Mouse (Mus musculus): ENCODE data around the gene Cd5.

The Cd5 gene

DNA sequence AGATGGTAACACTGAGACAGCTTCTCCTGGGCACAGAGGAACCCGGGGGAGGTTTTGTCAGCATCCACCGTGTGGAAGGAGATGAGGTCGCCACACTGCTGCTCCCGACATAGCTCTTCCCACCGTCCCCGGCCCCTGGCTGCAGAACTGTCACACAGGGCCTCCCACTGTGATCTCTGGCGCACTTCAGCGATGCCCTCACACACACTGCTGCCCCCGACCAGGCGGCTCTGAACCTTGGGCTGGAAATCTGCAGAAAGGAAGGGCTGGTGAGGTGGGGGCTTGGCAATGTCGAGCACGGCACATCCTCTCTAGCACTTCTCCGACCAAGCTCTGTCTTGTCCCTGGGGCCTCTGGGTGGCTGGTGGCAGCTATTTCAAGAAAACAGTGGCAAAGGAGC is 15.7 kb downstream of the Cd5 start:
- no peak for TF ChIP-seq GATA4 (IDR thresholded peaks at IDR 0.05; ENCODE audit: insufficient replicate concordance, low read length)

DNA sequence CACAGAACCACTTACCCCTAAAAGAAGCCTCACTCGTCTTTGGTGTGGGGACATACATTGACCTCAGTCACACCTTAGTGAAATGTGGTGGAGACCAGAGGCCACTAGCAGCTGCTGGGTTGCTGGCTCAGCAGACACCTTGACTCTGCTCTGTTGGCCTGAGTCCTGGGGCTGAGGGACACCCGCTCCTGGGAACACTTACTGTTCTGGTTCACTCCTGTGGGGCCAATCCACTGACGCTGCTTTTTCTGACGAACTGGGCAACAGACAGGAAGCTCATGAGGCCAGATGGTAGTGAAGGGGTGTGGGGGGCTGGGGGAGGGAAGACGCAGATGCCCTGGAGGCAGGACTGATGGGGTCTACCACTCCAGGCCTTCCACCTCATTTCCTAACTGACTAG is 17.7 kb downstream of the Cd5 start:
- TF ChIP-seq GATA4 (IDR thresholded peaks at IDR 0.05; ENCODE audit: insufficient replicate concordance, low read length) = no peak

DNA sequence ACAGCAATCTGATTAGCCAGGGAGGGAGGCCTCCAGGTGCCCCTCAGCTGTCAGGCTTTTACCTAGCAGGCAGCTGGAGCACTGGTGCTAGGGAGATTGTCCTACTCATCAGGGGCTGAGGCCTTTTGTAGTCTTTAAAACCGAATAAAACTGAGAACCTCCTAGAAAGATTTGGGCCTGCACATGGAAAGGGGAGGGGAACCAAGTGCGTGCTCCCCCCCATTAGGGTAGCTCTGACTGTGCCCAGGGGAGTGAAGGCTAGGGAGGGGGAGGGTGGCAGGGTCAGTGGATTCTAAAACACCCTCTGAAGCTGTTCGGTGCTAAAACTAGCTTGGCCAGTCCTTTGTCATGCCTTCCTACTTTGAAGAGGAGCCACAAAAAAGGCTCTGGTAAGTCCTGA is 18.3 kb downstream of the Cd5 start:
- TF ChIP-seq GATA4 (IDR thresholded peaks at IDR 0.05; ENCODE audit: insufficient replicate concordance, low read length) = no peak

DNA sequence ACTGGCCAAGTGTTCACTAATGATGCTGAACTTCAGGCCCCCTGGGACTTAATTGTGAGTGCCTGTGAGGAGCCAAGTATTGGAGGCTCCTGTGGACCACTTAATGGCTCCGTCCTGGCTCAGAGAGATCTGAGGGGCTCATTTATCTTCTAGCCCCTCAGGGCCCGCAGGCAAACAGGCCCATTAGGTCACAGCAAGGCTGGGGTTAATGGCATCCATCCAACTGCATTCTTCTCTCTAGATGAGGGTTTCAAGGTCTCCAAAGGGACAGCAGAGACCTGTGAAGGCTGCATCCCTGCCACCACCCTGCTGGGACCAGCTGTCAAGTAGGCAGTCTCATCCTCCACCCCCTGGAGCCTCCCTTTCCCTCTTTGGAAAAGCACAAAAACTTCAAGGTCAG is 19.1 kb downstream of the Cd5 start:
- TF ChIP-seq GATA4 (IDR thresholded peaks at IDR 0.05; ENCODE audit: insufficient replicate concordance, low read length) = no peak

DNA sequence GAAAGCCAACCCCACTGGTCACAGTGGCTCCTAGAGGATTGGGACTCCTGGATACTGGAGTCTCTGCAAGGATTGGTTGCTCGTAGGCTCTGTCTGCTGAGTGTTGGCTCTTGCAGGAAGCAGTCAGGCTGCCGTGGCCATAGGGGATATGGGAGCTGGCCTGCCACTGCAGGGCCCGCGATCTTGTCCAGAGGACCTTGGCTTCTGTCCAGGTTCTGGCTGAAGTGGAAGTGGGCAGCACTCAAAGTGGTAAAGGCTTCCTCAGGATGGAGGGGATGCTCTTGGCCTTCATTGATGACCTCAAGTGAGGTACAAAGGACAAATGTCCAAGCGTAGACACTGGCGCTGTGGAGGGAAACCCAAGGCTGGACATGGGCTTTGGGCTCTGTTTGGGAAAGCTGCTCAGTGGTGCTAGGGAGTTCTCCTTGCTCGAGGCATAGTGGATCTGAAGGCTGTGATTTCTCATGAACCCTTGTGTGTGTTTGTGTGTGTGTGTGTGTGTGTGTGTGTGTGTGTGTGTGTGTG is 20.5 kb downstream of the Cd5 start:
- TF ChIP-seq GATA4 (IDR thresholded peaks at IDR 0.05; ENCODE audit: insufficient replicate concordance, low read length) = no peak

DNA sequence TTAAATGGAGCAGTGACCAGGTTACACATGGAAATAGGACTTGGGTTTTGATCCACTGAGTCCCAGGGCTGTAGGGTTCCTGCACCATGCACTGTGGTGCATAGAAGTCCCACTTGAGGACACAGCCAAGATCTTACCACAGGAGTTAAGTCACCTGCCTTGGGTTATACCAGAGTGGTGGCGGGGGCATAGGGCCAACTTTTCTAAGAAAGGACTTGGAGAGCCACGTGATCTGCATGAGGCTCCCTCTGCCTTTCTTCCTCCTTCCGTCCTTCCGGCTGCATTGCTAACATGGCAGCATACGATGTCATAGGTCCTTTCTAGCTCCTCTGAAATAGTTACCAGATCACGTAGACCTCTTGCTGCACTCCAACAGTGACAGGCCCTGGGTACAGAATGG is 23.3 kb downstream of the Cd5 start:
- TF ChIP-seq GATA4 (IDR thresholded peaks at IDR 0.05; ENCODE audit: insufficient replicate concordance, low read length) = no peak

DNA sequence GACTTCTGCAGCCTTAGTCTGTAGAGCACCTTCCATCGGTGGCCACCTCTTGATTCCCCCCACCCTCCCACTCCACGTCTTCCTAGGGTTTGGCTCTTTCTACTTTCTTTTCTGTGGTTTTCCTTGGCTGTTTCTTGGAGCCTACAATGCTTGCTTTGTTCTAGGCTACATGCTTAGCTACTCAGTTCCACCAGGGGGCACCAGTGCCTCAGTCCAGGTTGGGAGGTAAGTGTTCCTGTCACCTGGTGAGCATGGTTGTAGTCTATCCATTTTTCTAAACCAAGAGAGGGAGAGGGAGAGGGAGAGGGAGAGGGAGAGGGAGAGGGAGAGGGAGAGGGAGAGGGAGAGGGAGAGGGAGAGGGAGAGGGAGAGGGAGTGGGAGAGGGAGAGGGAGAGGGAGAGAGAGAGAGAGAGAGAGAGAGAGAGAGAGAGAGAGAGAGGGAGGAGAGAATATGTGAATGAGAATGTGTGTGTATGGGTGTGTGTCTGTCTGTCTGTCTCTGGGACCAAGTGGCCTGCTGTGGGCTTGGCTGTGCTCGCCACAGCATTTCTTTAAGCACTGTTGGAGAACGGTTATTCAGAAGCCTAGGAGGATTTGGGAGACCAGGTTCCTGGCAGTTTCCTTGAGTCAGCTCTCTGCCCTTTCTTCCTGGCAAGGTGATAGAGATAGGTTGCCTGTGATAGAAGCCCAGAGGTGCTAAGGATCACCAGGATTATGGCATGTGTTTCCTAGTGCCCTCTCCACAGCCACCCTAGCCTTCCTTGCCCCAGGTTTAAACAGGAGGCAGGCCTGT is 23.9 kb downstream of the Cd5 start:
- TF ChIP-seq GATA4 (IDR thresholded peaks at IDR 0.05; ENCODE audit: insufficient replicate concordance, low read length) = no peak

DNA sequence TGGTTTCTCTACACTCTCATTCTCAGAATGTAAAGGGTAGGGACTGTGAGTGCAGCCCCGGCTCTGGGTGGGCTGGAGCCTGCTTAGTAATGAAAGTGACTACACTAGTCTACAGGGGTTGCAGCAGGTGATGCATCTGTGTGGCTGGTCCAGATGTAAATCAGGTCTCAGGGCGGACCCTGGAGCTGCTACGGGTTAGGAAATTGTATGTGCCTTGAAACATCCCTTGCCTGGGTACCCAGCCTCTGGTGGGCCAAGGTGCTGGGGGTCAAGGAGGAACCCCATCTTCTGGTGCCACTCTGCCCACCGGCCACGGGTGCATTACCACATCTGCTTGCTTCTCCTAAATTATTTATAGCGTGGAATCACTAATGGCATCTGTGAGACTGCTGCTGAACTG is 24.6 kb downstream of the Cd5 start:
- no peak for TF ChIP-seq GATA4 (IDR thresholded peaks at IDR 0.05; ENCODE audit: insufficient replicate concordance, low read length)

DNA sequence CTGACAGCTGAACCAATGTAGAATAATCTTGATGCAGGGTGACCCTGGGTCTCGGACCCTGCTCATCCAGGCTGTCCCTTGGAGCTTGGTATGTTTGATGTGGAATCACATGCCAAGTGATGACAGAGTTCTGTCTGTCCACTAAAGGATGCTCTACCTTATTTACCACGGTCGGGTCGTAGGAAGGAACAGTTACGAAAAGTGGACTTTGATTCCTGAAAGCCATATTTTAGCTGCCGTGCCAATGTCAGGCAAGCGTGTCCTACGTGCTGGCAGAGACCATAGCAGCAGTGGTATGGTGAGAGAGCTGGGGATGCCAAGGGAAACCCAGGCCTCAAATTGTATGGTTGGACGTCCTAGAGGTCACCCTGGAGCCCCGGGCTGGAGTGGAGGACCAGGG is 25.3 kb downstream of the Cd5 start:
- TF ChIP-seq GATA4 (IDR thresholded peaks at IDR 0.05; ENCODE audit: insufficient replicate concordance, low read length) = no peak

DNA sequence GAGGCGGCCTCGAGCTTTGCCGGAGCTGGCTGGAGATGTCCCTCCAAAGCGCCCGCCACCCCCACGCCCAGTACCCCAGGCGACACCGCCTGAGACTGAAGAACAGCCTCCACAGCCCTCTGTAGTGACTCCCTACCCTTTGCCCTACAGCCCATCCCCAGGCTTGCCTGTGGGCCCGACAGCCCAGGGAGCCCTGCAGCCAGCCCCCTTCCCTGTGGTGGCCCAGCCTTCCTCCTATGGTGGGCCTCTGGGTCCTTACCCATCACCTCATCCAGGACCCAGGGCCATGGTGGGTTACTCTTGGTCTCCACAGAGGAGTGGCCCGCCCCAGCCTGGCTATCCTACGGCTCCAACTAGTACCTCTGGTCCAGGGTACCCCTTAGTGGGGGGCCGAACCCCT is 26.2 kb downstream of the Cd5 start:
- TF ChIP-seq GATA4 (IDR thresholded peaks at IDR 0.05; ENCODE audit: insufficient replicate concordance, low read length) = no peak

DNA sequence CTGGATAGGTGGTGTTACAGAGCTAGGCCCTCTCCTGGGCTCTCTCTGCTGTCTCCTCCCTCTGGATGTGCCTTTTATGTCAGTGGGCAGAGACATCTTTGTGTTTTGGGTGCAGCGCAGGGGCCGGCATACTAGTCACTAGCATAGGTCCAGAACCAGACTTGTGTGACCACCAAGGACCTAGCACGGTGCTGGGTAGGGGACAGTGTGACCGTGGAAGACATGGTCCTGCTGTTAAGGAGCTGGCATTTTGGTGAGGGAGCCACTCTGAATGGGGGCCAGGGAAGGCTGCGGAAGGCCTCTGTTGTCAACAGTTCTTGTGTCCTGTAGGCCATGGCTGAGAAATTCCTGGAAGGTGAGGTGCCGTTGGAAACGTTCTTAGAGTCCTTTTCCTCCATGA is 26.6 kb downstream of the Cd5 start:
- no peak for TF ChIP-seq GATA4 (IDR thresholded peaks at IDR 0.05; ENCODE audit: insufficient replicate concordance, low read length)

DNA sequence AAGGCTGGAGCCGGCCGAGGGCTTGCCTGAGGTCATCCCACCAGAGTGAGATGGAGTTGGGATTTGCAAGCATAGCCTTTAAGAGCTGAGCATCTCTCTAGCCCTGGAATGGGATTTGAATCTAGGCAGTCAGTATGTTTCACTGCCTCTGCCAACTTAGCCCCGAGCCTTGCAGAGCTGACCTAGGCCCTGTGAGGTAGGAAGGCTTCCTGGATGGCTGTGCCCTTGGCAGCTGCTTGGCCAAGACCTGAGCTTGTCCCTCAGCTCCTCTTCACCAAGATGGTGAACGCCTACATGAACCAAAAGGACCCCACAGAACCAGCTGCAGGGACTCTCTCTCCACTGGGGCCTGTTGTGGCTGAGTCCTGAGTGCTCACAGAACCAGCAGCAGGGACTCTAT is 28.1 kb downstream of the Cd5 start:
- no peak for TF ChIP-seq GATA4 (IDR thresholded peaks at IDR 0.05; ENCODE audit: insufficient replicate concordance, low read length)

DNA sequence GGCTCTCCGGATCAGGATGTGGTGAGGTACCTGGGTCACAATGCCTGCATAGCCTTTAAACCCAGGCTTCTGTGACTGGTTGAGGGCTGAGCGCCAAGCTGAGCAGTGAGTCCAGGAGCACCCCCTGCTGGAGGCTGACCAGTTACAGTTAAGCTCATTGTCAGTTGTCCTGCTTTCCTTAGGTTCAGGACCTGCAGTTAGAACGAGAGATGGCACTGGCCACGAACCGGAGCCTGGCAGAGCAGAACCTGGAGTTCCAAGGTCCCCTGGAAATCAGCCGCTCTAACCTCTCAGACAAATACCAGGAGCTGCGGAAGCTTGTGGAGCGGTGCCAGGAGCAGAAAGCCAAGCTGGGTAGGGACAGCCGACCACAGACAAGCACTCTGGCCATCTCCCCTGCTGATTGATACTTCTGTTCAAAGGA is 28.7 kb downstream of the Cd5 start:
- no peak for TF ChIP-seq GATA4 (IDR thresholded peaks at IDR 0.05; ENCODE audit: insufficient replicate concordance, low read length)

DNA sequence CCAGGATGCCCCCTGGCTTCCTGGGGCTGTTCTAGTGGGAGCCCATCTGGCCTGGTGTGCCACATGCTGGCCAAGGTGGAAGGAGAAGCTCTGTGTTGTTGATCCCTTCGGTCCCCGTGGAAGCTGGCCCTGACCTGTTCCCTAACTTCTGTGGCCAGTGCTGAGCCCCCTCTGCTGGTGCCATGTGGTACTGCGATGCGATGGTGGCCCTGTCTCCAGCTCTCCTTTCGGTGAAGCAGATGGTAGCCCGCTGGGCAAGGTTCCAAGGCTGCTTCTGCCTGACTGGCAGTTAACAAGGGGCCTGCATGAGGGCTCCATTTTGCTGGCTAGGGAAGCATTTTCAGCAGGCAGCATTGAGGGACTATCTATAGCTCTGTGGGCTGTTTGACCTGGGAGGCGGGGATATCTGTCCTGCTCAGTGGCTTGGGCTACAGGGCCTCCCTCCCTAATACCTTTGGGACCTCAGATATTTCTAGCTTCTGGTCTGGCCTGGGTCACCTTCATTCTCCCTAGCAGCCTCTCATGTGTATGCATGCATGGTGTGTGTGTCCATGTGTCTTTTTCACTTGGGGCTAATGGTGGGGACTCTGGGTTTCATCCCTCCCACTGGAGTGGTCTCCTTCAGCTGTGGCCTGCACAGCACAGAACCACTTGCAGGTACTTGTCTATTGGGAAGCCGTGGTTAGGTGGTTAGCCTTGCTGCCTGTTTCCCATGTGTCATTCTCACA is 29.3 kb downstream of the Cd5 start:
- no peak for TF ChIP-seq GATA4 (IDR thresholded peaks at IDR 0.05; ENCODE audit: insufficient replicate concordance, low read length)

DNA sequence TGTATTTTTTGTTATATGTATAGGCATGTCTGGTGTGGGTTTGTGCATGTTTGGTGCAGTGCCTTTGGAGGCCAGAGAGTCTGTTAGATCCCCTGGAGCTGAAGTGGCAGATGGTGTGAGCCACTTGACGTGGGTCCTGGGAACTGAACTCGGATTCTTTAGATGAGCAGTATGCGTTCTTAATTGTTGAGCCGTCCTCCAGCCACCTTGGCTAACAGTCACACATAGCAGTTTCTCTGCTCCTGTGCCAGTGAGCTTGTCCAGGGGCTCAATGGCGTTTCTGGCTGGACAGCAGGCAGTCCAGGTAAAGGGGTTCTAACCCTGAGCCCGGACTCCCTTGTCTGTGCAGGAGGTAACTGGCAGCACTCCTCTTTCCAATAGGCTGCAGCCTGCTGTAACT is 29.9 kb downstream of the Cd5 start:
- TF ChIP-seq GATA4 (IDR thresholded peaks at IDR 0.05; ENCODE audit: insufficient replicate concordance, low read length) = no peak

DNA sequence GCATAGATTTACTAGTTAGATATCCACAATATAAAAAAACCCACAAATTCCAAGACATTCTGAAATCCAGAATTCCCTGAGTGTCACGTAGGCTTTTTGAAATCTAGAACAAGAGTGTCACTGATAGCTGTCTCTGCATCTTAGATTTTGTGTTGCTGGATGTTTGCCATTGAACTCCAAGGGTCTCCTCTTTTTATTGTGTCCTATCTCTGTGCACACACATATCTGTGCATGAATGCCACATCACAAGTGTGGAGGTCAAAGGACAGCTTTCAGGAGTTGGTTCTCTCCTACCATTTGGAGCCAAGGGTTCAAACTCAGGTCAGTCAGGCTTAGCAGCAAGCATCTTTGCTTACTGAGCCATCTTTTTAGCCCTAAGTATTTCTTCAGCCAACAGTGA is 30.9 kb downstream of the Cd5 start:
- TF ChIP-seq GATA4 (IDR thresholded peaks at IDR 0.05; ENCODE audit: insufficient replicate concordance, low read length) = no peak

Measured in liver, adult (tissue).